Mouse (Mus musculus) MEL (cell line): ENCODE data around the gene Pygb. TPM values are rescaled to one million over a fixed set of nuclear protein-coding genes. Genes with fewer than 3 reads are reported as not detected.
A peak's percentile ranks its signal among the peaks of the same experiment; 100 is the strongest.

Experiments
- DNase-seq: peaks from one replicate; pipeline ENCODE4 v3.0.0; 2011; ENCODE audit warnings: low read depth, low spot score
- H3K27ac ChIP-seq: 2 replicates; pipeline ENCODE4 v1.5.1; 2012; ENCODE audit warnings: low read depth, mild to moderate bottlenecking, control low read depth, low read length, moderate library complexity; ENCODE audit not compliant: control insufficient read depth
- H3K27me3 ChIP-seq, 2 experiments: fragments of 150-350 bp in 1 of 2; sonication (generic) in 1 of 2; 2 replicates each; pipeline ENCODE4 v1.6.1; 2012; ENCODE audit warnings: low read length in 2 of 2, mild to moderate bottlenecking in 2 of 2, improper control_type of control experiment in 1 of 2, moderate library complexity in 1 of 2; ENCODE audit not compliant: insufficient read depth in 2 of 2, control insufficient read depth in 1 of 2
- H3K36me3 ChIP-seq, 2 experiments: 2 replicates each; pipeline ENCODE4 v1.6.1; 2012 to 2014; ENCODE audit warnings: low read length in 2 of 2, improper control_type of control experiment in 1 of 2, inconsistent platforms in 1 of 2, mild to moderate bottlenecking in 1 of 2; ENCODE audit not compliant: insufficient read depth in 2 of 2, control insufficient read depth in 1 of 2
- H3K4me1 ChIP-seq, 2 experiments: fragments of 150-350 bp in 1 of 2; sonication (generic) in 1 of 2; 2 replicates each; pipeline ENCODE4 v1.6.1; 2012; ENCODE audit warnings: low read length in 2 of 2, improper control_type of control experiment in 1 of 2, mild to moderate bottlenecking in 1 of 2; ENCODE audit not compliant: insufficient read depth in 2 of 2, control insufficient read depth in 1 of 2
- H3K4me3 ChIP-seq, 2 experiments: fragments of 150-350 bp in 1 of 2; sonication (generic) in 1 of 2; 2 replicates each; pipeline ENCODE4 v1.5.1; 2012; ENCODE audit warnings: low read depth in 2 of 2, low read length in 2 of 2, mild to moderate bottlenecking in 2 of 2, moderate library complexity in 2 of 2, control low read depth in 1 of 2, improper control_type of control experiment in 1 of 2; ENCODE audit not compliant: control insufficient read depth in 1 of 2, insufficient read depth in 1 of 2
- H3K79me2 ChIP-seq: 2 replicates; pipeline ENCODE4 v1.6.1; 2012; ENCODE audit warnings: mild to moderate bottlenecking, low read length, moderate library complexity; ENCODE audit not compliant: control insufficient read depth, poor library complexity, insufficient read depth
- H3K9ac ChIP-seq: 2 replicates; pipeline ENCODE4 v1.6.1; 2012; ENCODE audit warnings: low read depth, mild to moderate bottlenecking, control low read depth, low read length, moderate library complexity; ENCODE audit not compliant: control insufficient read depth, poor library complexity, severe bottlenecking
- H3K9me3 ChIP-seq: fragments of 150-350 bp; sonication (generic); replicated peaks from 2 replicates; pipeline ENCODE4 v1.6.1; 2012; ENCODE audit warnings: mild to moderate bottlenecking, low read length, improper control_type of control experiment, moderate library complexity; ENCODE audit not compliant: insufficient read depth
- BHLHE40 ChIP-seq: IDR thresholded peaks from 2 replicates; pipeline ENCODE4 v1.6.1; 2012; ENCODE audit warnings: low read depth, mild to moderate bottlenecking, inconsistent platforms, low read length, improper control_type of control experiment, borderline replicate concordance
- CTCF ChIP-seq, 3 experiments: IDR thresholded peaks in 2 of 3; conservative IDR thresholded peaks in 1 of 3; 2 replicates each; pipeline ENCODE4 v1.5.1; 2011 to 2012; ENCODE audit warnings: low read length in 3 of 3, low read depth in 2 of 3, mild to moderate bottlenecking in 2 of 3, improper control_type of control experiment in 1 of 3, inconsistent platforms in 1 of 3, mixed read lengths in 1 of 3, moderate library complexity in 1 of 3; ENCODE audit not compliant: control insufficient read depth in 1 of 3, insufficient read depth in 1 of 3, poor library complexity in 1 of 3, severe bottlenecking in 1 of 3
- ETS1 ChIP-seq: IDR thresholded peaks from 2 replicates; pipeline ENCODE4 v1.6.1; 2012; ENCODE audit warnings: low read depth, mild to moderate bottlenecking, inconsistent platforms, low read length, improper control_type of control experiment, moderate library complexity
- MAZ ChIP-seq: IDR thresholded peaks from 2 replicates; pipeline ENCODE4 v1.6.1; 2012; ENCODE audit warnings: low read depth, mild to moderate bottlenecking, inconsistent platforms, low read length, improper control_type of control experiment
- MXI1 ChIP-seq: IDR thresholded peaks from 2 replicates; pipeline ENCODE4 v1.6.1; 2011; ENCODE audit warnings: mild to moderate bottlenecking, low read depth, low read length, improper control_type of control experiment
- POLR2A ChIP-seq, 2 experiments: IDR thresholded peaks; 2 replicates each; pipeline ENCODE4 v1.6.1; 2011 to 2012; ENCODE audit warnings: low read length in 2 of 2, mild to moderate bottlenecking in 2 of 2, control low read depth in 1 of 2, improper control_type of control experiment in 1 of 2, low read depth in 1 of 2, moderate library complexity in 1 of 2; ENCODE audit not compliant: control insufficient read depth in 1 of 2, insufficient read depth in 1 of 2, poor library complexity in 1 of 2
- SMC3 ChIP-seq: IDR thresholded peaks from 2 replicates; pipeline ENCODE4 v1.6.1; 2011; ENCODE audit warnings: low read depth, low read length, improper control_type of control experiment
- TAL1 ChIP-seq: IDR thresholded peaks from 2 replicates; pipeline ENCODE4 v1.6.1; 2012; ENCODE audit warnings: mild to moderate bottlenecking, inconsistent platforms, low read length, moderate library complexity, mixed read lengths
- ZMIZ1 ChIP-seq: IDR thresholded peaks from 2 replicates; pipeline ENCODE4 v1.6.1; 2012; ENCODE audit warnings: low read depth, mild to moderate bottlenecking, inconsistent platforms, low read length, improper control_type of control experiment, moderate library complexity
- polyA plus RNA-seq, 2 experiments: library from polyadenylated mRNA; stranded (reverse) in 1 of 2; unstranded in 1 of 2; fragments of >175 nt in 1 of 2; fragments of >200 nt in 1 of 2; gene quantifications; 2 replicates each; pipeline versions ENCODE4 v1.2.1 to v1.2.4; 2012; ENCODE audit warnings: low replicate concordance in 2 of 2, low read depth in 1 of 2; ENCODE audit not compliant: insufficient read length in 2 of 2, insufficient read depth in 1 of 2, missing spikeins in 1 of 2
- total RNA-seq: library from RNA; depleted of rRNA; stranded (reverse); fragments of 300-350 nt; gene quantifications from 2 replicates; pipeline ENCODE4 v1.2.3, GENCODE M21; 2012

Gene Pygb
- total and polyA plus RNA-seq, 3 experiments, result 19.0 to 26.5 TPM; not detected in 1

DNA sequence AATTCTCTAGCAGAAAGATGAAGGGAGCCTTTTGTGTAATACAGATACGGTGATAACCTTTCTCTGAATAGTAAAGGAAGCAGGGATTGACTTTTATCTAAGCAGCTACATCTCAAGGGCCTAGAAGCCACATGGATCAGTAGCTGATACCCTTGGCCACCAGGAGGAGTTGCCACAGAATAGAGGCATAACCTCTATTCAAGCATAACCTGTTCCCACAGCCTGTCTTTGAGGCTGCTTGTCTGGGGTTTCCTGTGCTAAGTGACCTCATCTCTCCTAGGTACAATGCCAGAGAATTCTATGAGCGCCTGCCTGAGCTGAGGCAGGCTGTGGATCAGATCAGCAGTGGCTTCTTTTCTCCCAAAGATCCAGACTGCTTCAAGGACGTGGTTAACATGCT, 41.6 kb downstream of the Pygb start:
- Histone ChIP-seq H3K27ac (no peak overlapping the region), H3K79me2 (no peaks in the 10 kb centered on the region), H3K36me3 (no peaks in the 10 kb centered on the region), H3K4me3 (no peak overlapping the region), H3K9ac (no peak overlapping the region), H3K27me3 (no peaks in the 10 kb centered on the region), H3K9me3 (no peaks in the 10 kb centered on the region), H3K4me1 (no peaks in the 10 kb centered on the region)
- DNase-seq, result no peak
- TF ChIP-seq SMC3 (peak; percentile 30), MAZ (no peak)
- TF ChIP-seq, all 39 proteins: peak for 1

GRCm38 (mm10) chr2:150828654-150829053, 42.1 kb downstream of the Pygb start:
- Histone ChIP-seq H3K9me3 (no peaks in the 10 kb centered on the region), H3K27me3 (no peaks in the 10 kb centered on the region), H3K4me1 (no peaks in the 10 kb centered on the region), H3K79me2 (no peaks in the 10 kb centered on the region), H3K36me3 (no peaks in the 10 kb centered on the region), H3K9ac (no peak overlapping the region), H3K27ac (no peak overlapping the region), H3K4me3 (no peak overlapping the region)
- DNase-seq, result no peak
- no peak for TF ChIP-seq ZMIZ1
- no peak for TF ChIP-seq BHLHE40
- peak; percentile 29; the same call in 1 of the 2 replicates for TF ChIP-seq SMC3
- no peak for TF ChIP-seq MXI1
- peak; percentile 8 to 35 (median 22); a peak in 3 of 6 replicates for TF ChIP-seq CTCF (IDR thresholded peaks at IDR 0.05 in 2 of 3, conservative IDR thresholded peaks at IDR 0.05 in 1 of 3; ENCODE audit: control insufficient read depth in 1 of 3, insufficient read depth in 1 of 3, low read depth in 2 of 3, low read length in 3 of 3, poor library complexity in 1 of 3, severe bottlenecking in 1 of 3)

DNA sequence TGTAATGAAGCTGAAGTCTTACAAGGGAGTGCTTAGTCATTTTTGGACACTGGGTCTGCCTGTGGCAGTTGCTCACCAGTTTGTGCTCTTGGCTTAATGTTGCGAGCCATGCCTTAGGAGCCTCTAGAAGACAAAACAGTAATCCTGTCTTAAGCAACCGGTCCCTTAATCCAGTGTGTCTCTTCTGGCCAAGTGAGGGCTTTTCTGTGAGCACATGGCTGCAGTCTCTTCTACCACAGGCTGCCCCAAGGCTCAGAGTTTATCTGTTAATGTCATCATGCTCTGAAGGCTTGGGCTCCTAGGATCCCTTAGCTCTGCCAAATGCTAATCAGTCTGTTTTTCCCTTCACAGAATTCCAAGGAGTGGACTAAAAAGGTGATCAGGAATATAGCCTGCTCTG, 43.5 kb downstream of the Pygb start:
- Histone ChIP-seq H3K27ac (no peak overlapping the region), H3K27me3 (no peaks in the 10 kb centered on the region), H3K36me3 (no peaks in the 10 kb centered on the region), H3K9ac (no peak overlapping the region), H3K79me2 (no peaks in the 10 kb centered on the region), H3K4me3 (no peak overlapping the region), H3K9me3 (no peaks in the 10 kb centered on the region)
- TF ChIP-seq TAL1 (no peak), MXI1 (no peak), ETS1 (no peak), MAZ (no peak), CTCF (IDR thresholded peaks at IDR 0.05 in 2 of 3, conservative IDR thresholded peaks at IDR 0.05 in 1 of 3; ENCODE audit: control insufficient read depth in 1 of 3, insufficient read depth in 1 of 3, low read depth in 2 of 3, low read length in 3 of 3, poor library complexity in 1 of 3, severe bottlenecking in 1 of 3) (no peak), POLR2A (IDR thresholded peaks at IDR 0.05; ENCODE audit: control insufficient read depth in 1 of 2, insufficient read depth in 1 of 2, low read depth in 1 of 2, low read length in 2 of 2, poor library complexity in 1 of 2) (no peak)
- TF ChIP-seq, all 39 proteins: peak for 0
- no peaks in the 10 kb centered on the region for H3K4me1 ChIP-seq
- no peak for DNase-seq
